Mouse (Mus musculus): ENCODE results near the gene Zcrb1. TPM values are rescaled to one million over a fixed set of nuclear protein-coding genes. Genes with fewer than 3 reads are reported as not detected.

Gene Zcrb1
- polyA plus RNA-seq, 1 experiment from 2014 or later: 170 TPM

DNA sequence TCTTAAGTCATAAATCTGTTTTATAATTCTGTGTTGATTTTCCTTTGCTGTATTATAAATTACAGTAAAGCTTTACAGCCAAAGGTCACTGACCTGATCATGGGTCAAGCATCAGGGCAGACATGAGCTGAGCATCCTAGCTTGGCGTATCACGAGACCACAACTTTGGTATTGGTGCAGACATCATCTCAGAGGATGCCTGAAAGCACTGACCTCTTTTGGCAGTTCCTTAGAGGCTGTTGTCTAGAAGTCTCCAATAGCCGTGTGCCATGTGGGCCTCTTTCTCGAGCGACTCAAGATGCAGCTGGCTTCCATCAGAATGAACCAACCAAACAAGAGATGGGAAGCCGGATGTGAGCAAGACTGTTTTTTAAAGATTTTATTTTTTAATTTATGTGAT is 32.6 kb downstream of the Zcrb1 start:
- Histone ChIP-seq H3K27me3 (replicated peaks) (no peaks in the 10 kb centered on the region), H3K36me3 (no peaks in the 10 kb centered on the region), H3K27ac (no peak overlapping the region), H3K9ac (no peak overlapping the region), H3K4me2 (replicated peaks) (no peak overlapping the region), H3K9me3 (no peaks in the 10 kb centered on the region), H3K4me3 (no peak overlapping the region), H3K4me1 (no peaks in the 10 kb centered on the region)
- 89% methylated on average over 6 of the region's 6 CpGs for WGBS
- ATAC-seq (ENCODE audit: low FRiP score, low read depth): no peak

DNA sequence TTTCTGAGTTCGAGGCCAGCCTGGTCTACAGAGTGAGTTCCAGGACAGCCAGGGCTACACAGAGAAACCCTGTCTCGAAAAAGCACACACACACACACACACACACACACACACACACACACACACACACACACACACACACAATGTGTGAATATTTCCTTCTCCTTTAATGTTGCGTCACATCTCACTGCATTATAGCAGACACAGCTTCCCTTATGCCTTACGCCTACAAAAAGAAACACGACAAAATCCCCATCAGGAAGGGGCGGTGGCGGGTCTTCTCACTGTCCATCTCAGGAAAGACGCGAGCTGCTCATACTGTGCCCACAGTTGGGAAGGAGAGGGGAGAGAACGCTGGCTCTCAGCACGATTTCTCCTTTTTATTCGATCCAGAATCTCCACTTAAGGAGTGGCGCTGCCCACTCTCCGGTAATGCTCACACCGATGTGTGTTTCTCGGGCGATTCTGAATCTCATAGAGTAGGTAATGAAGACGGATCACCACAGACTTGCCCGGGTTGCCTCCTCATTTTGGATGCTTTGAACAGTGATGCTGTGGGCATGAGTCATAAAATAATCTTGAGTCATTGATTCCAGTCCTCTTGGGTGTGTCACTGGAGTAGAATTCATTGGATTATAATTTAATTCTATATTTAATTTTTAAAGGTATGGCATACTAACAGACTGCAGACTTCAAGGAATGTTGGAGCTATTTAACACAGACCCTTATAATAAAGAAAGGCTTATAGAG is 39.6 kb downstream of the Zcrb1 start:
- ATAC-seq (ENCODE audit: low FRiP score, low read depth): no peak
- H3K36me3 ChIP-seq: no peaks in the 10 kb centered on the region
- no peaks in the 10 kb centered on the region for H3K4me1 ChIP-seq
- no peak overlapping the region for H3K4me3 ChIP-seq
- no peak overlapping the region for H3K9ac ChIP-seq
- 91% methylated on average over 19 of the region's 19 CpGs for WGBS
- H3K9me3 ChIP-seq: no peaks in the 10 kb centered on the region
- no peaks in the 10 kb centered on the region for H3K27me3 ChIP-seq (replicated peaks)
- H3K4me2 ChIP-seq (replicated peaks): no peak overlapping the region
- H3K27ac ChIP-seq: no peak overlapping the region

DNA sequence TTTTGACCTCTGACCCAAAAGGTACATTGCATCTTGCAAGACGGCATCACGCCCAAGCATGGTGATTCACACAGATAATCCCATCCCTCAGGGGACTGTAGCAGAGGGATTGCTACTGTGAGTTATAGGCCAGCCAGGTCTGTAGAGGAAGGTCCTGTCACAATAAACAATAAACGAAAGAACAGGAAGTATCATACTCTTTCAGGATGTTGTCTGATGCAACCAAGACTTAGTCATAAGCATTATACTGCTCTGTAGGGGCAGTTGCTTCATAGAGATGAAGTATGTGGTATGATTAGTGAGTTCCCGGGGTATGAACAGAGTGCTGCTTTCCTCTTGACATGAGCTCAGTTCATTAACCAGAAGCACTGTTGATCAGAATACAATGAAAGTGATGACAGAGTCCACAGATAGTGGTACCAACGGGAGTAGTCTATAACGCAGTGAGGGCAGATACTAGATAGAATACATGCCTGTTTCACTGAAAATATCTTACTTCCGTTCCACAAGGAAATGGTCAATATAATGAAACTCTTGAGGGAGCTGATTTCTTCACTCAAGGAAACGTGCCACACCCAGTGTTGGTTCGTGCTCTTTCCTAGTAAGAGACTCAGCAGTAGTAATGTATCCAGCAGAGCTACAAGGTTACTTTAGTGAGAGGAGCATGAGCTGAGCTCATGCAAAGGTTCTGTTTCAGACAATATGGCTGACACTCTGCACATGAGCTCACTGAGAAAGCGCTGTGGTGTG is 57.3 kb downstream of the Zcrb1 start:
- Histone ChIP-seq H3K36me3 (no peaks in the 10 kb centered on the region), H3K4me3 (no peak overlapping the region), H3K4me2 (replicated peaks) (no peak overlapping the region), H3K9ac (no peak overlapping the region), H3K27me3 (replicated peaks) (no peaks in the 10 kb centered on the region), H3K9me3 (no peaks in the 10 kb centered on the region), H3K4me1 (no peaks in the 10 kb centered on the region), H3K27ac (no peak overlapping the region)
- no peak for ATAC-seq (ENCODE audit: low FRiP score, low read depth)
- 89% methylated on average over 10 of the region's 10 CpGs for WGBS

DNA sequence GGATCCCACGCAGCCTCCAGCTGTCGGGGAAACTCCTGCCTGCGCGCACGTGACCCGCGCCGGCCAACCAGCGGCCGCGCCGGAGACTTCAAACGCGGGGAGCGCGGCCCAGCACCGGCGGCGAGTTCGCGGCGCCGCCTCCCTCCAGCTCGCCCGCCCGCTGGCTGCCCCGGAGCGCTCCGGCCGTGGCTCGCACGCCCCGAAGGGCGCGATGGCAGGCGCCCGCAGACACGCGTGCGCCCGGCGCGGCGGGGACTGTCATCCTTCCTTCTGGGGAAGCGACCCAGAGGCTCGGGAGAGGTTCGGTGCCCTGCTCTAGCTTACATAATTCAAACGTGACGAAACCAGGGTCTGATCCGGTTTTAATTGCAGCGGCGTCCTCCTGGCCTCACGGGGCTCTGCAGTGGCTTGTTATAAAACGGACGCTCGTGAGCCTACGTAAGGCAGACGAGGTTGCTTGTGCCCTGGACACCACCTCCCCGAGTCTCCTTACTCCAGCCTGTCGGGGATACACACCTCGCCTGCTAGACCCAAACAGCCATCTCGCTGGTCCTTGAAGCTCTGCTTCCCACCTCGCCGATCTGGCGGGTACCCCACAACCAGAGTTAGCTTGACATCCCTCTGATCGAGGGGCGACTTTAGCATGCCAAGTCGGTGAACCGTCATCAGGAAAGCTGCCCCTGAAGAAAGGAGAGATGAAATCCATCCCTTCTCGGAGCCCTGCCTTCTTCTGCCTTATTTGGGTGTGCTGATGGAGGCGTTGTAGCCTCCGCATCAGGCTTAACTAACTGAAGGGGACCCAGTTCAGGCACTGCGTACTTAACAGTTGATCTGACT is 61.0 kb downstream of the Zcrb1 start, which contains the start of gene Yaf2:
TSS of gene Yaf2 (minus strand) at position 11 of the 837 bp plus-strand sequence.
- peak within 1 kb of the TSS; percentile 94 for H3K27ac ChIP-seq
- H3K4me1 ChIP-seq: peaks cover 9% of the 10 kb centered on the region
- H3K4me2 ChIP-seq (replicated peaks): peak within 1 kb of the TSS; percentile 82
- ATAC-seq (ENCODE audit: low FRiP score, low read depth): peak; percentile 94
- peak within 1 kb of the TSS; percentile 86 for H3K9ac ChIP-seq
- peaks cover 8% of the 10 kb centered on the region for H3K36me3 ChIP-seq
- H3K4me3 ChIP-seq: peak within 1 kb of the TSS; percentile 83
- no peaks in the 10 kb centered on the region for H3K9me3 ChIP-seq
- no peaks in the 10 kb centered on the region for H3K27me3 ChIP-seq (replicated peaks)
- WGBS: under 1% methylated on average over 65 of the region's 73 CpGs

DNA sequence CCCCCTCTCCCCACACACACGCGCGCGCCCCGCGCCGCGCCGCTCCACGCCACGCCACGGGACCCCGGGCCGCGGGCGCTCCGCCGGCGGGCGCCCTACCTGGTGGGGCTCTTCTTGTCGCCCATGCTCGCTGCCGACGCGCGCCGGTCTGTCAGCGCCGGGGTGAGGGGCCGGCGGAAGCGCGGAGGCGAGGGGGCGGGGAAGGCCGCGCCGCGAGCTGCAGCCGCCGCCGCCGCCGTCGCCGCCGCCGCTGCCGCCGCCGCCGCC is 61.5 kb downstream of the Zcrb1 start:
- H3K9me3 ChIP-seq: no peaks in the 10 kb centered on the region
- H3K4me3 ChIP-seq: peak overlapping the region; percentile 83
- H3K9ac ChIP-seq: peak overlapping the region; percentile 86
- H3K4me1 ChIP-seq: peaks cover 9% of the 10 kb centered on the region
- H3K27me3 ChIP-seq (replicated peaks): no peaks in the 10 kb centered on the region
- WGBS: 0% methylated on average over 34 of the region's 52 CpGs
- ATAC-seq (ENCODE audit: low FRiP score, low read depth): no peak
- H3K36me3 ChIP-seq: peaks cover 10% of the 10 kb centered on the region
- peak overlapping the region; percentile 82; the same call in 1 of the 2 replicates for H3K4me2 ChIP-seq (replicated peaks)
- peak overlapping the region; percentile 94 for H3K27ac ChIP-seq

Other genes starting within 250 kb of the Zcrb1 start
- 13.3 and 14.0 TPM in 2 replicates for gene Gxylt1, start 123.2 kb downstream of the Zcrb1 start, polyA plus RNA-seq (2016; fragmentation: Nextera tagmentation; extraction: Ambion mirVana)
- 112 and 116 TPM in 2 replicates for gene Yaf2, start 61.4 kb downstream of the Zcrb1 start, polyA plus RNA-seq (2016; fragmentation: Nextera tagmentation; extraction: Ambion mirVana)
- gene Pphln1, start within 50 bp of the Zcrb1 start, polyA plus RNA-seq (2016; fragmentation: Nextera tagmentation; extraction: Ambion mirVana): 68.1 and 75.4 TPM in 2 replicates
- gene Prickle1, start 197.6 kb upstream of the Zcrb1 start, polyA plus RNA-seq (2016; fragmentation: Nextera tagmentation; extraction: Ambion mirVana): 19.2 and 19.5 TPM in 2 replicates

Data from neural tube, embryonic 12.5 days (tissue).